Mouse (Mus musculus): ENCODE data around the gene Nes. TPM values are rescaled to one million over a fixed set of nuclear protein-coding genes. Genes with fewer than 3 reads are reported as not detected.

Nes gene
- polyA plus RNA-seq, 1 experiment from 2014 or later, result 22.2 TPM

- H3K4me1 ChIP-seq (ENCODE audit: insufficient read depth, low read depth, low read length), result peaks cover 18% of the 10 kb centered on the region
- DNase-seq (ENCODE audit: low spot score) (no peak), ATAC-seq (no peak)
These were observed 22.3 kb upstream of the Nes start, which contains the start of gene Crabp2 for GRCm38 (mm10) chr3:87948378-87949265. Crabp2 (plus strand) TSS chr3:87948666.

GRCm38 (mm10) chr3:87949266-87949954 is 21.5 kb upstream of the Nes start:
- Histone ChIP-seq H3K4me2 (replicated peaks; ENCODE audit: low read depth, low read length) (no peak overlapping the region), H3K4me1 (ENCODE audit: insufficient read depth, low read depth, low read length) (peaks cover 18% of the 10 kb centered on the region), H3K9ac (replicated peaks; ENCODE audit: low read depth) (no peak overlapping the region), H3K36me3 (ENCODE audit: insufficient read depth, low read length) (no peaks in the 10 kb centered on the region), H3K4me3 (ENCODE audit: low read depth, low read length) (no peak overlapping the region), H3K9me3 (ENCODE audit: low read length) (no peaks in the 10 kb centered on the region), H3K27me3 (replicated peaks; ENCODE audit: insufficient read depth, low read length) (peaks cover 14% of the 10 kb centered on the region; the same call in 1 of the 2 replicates), H3K27ac (ENCODE audit: low read length) (no peak overlapping the region)
- no peak for ATAC-seq
- WGBS, result 24% methylated on average over 16 of the region's 16 CpGs
- DNase-seq (ENCODE audit: low spot score), result no peak
- TF ChIP-seq CTCF (IDR thresholded peaks at IDR 0.05) (no peak), EP300 (IDR thresholded peaks at IDR 0.05) (no peak)

More at GRCm38 (mm10) chr3:87948378-87949265, 22.3 kb upstream of the Nes start, which contains the start of gene Crabp2:
- Histone ChIP-seq H3K27ac (ENCODE audit: low read length) (no peak within 1 kb of the TSS), H3K9ac (replicated peaks; ENCODE audit: low read depth) (no peak within 1 kb of the TSS), H3K9me3 (ENCODE audit: low read length) (no peaks in the 10 kb centered on the region), H3K4me2 (replicated peaks; ENCODE audit: low read depth, low read length) (peak within 1 kb of the TSS; percentile 44), H3K4me3 (ENCODE audit: low read depth, low read length) (peak within 1 kb of the TSS; percentile 5; the same call in 1 of the 2 replicates), H3K36me3 (ENCODE audit: insufficient read depth, low read length) (no peaks in the 10 kb centered on the region), H3K27me3 (replicated peaks; ENCODE audit: insufficient read depth, low read length) (peaks cover 14% of the 10 kb centered on the region; the same call in 1 of the 2 replicates)
- TF ChIP-seq CTCF (IDR thresholded peaks at IDR 0.05), result no peak
- WGBS, result 6% methylated on average over 33 of the region's 35 CpGs

- no peak overlapping the region for H3K27ac ChIP-seq (ENCODE audit: low read length)
- TF ChIP-seq EP300 (IDR thresholded peaks at IDR 0.05) (no peak), CTCF (IDR thresholded peaks at IDR 0.05) (no peak)
- H3K4me1 ChIP-seq (ENCODE audit: insufficient read depth, low read depth, low read length), result peaks cover 18% of the 10 kb centered on the region
- no peak overlapping the region for H3K9ac ChIP-seq (replicated peaks; ENCODE audit: low read depth)
- H3K4me2 ChIP-seq (replicated peaks; ENCODE audit: low read depth, low read length), result no peak overlapping the region
- ATAC-seq, result no peak
- H3K27me3 ChIP-seq (replicated peaks; ENCODE audit: insufficient read depth, low read length), result peaks cover 14% of the 10 kb centered on the region; the same call in 1 of the 2 replicates
- no peak for DNase-seq (ENCODE audit: low spot score)
- H3K36me3 ChIP-seq (ENCODE audit: insufficient read depth, low read length), result no peaks in the 10 kb centered on the region
- H3K4me3 ChIP-seq (ENCODE audit: low read depth, low read length), result no peak overlapping the region
- H3K9me3 ChIP-seq (ENCODE audit: low read length), result no peaks in the 10 kb centered on the region
- WGBS, result 18% methylated on average over 13 of the region's 13 CpGs
These were observed 20.8 kb upstream of the Nes start for GRCm38 (mm10) chr3:87949955-87950515.

- H3K9me3 ChIP-seq (ENCODE audit: low read length), result no peaks in the 10 kb centered on the region
- TF ChIP-seq CTCF (IDR thresholded peaks at IDR 0.05) (no peak), EP300 (IDR thresholded peaks at IDR 0.05) (no peak)
- WGBS, result 16% methylated on average over 12 of the region's 12 CpGs
- H3K4me2 ChIP-seq (replicated peaks; ENCODE audit: low read depth, low read length), result peak overlapping the region; percentile 37
- no peak for DNase-seq (ENCODE audit: low spot score)
- no peaks in the 10 kb centered on the region for H3K36me3 ChIP-seq (ENCODE audit: insufficient read depth, low read length)
- ATAC-seq, result no peak
- H3K9ac ChIP-seq (replicated peaks; ENCODE audit: low read depth), result no peak overlapping the region
- no peak overlapping the region for H3K4me3 ChIP-seq (ENCODE audit: low read depth, low read length)
- H3K27me3 ChIP-seq (replicated peaks; ENCODE audit: insufficient read depth, low read length), result peaks cover 14% of the 10 kb centered on the region; the same call in 1 of the 2 replicates
- H3K27ac ChIP-seq (ENCODE audit: low read length), result no peak overlapping the region
- H3K4me1 ChIP-seq (ENCODE audit: insufficient read depth, low read depth, low read length), result peaks cover 18% of the 10 kb centered on the region
These were observed 18.9 kb upstream of the Nes start for GRCm38 (mm10) chr3:87951946-87952345.

- DNase-seq (ENCODE audit: low spot score) (peak; percentile 71), ATAC-seq (peak; percentile 82)
- Histone ChIP-seq H3K4me2 (replicated peaks; ENCODE audit: low read depth, low read length) (peak overlapping the region; percentile 37), H3K36me3 (ENCODE audit: insufficient read depth, low read length) (no peaks in the 10 kb centered on the region), H3K4me1 (ENCODE audit: insufficient read depth, low read depth, low read length) (peaks cover 13% of the 10 kb centered on the region), H3K4me3 (ENCODE audit: low read depth, low read length) (peak overlapping the region; percentile 6; the same call in 1 of the 2 replicates), H3K9ac (replicated peaks; ENCODE audit: low read depth) (no peak overlapping the region), H3K27ac (ENCODE audit: low read length) (no peak overlapping the region), H3K27me3 (replicated peaks; ENCODE audit: insufficient read depth, low read length) (peaks cover 14% of the 10 kb centered on the region; the same call in 1 of the 2 replicates), H3K9me3 (ENCODE audit: low read length) (no peaks in the 10 kb centered on the region)
- WGBS, result 4% methylated on average over 5 of the region's 5 CpGs
- TF ChIP-seq EP300 (IDR thresholded peaks at IDR 0.05) (no peak), CTCF (IDR thresholded peaks at IDR 0.05) (no peak)
These were observed 18.4 kb upstream of the Nes start for GRCm38 (mm10) chr3:87952440-87952839.

- 64% methylated on average over 1 of the region's 1 CpGs for WGBS
- H3K27ac ChIP-seq (ENCODE audit: low read length), result no peak overlapping the region
- H3K9ac ChIP-seq (replicated peaks; ENCODE audit: low read depth), result no peak overlapping the region
- no peaks in the 10 kb centered on the region for H3K27me3 ChIP-seq (replicated peaks; ENCODE audit: insufficient read depth, low read length)
- H3K36me3 ChIP-seq (ENCODE audit: insufficient read depth, low read length), result no peaks in the 10 kb centered on the region
- no peak overlapping the region for H3K4me2 ChIP-seq (replicated peaks; ENCODE audit: low read depth, low read length)
- no peaks in the 10 kb centered on the region for H3K9me3 ChIP-seq (ENCODE audit: low read length)
- ATAC-seq (no peak), DNase-seq (ENCODE audit: low spot score) (no peak)
- TF ChIP-seq EP300 (IDR thresholded peaks at IDR 0.05) (no peak), CTCF (IDR thresholded peaks at IDR 0.05) (no peak)
- no peaks in the 10 kb centered on the region; the same call in 1 of the 2 replicates for H3K4me1 ChIP-seq (ENCODE audit: insufficient read depth, low read depth, low read length)
- no peak overlapping the region for H3K4me3 ChIP-seq (ENCODE audit: low read depth, low read length)
These were observed 12.8 kb upstream of the Nes start for GRCm38 (mm10) chr3:87958056-87958455.
